Mouse (Mus musculus) cerebellum, adult 2 months (tissue): ENCODE results near the gene Mcpt8.

Experiments used
- CTCF ChIP-seq: fragments of 200-500 bp; IDR thresholded peaks from 2 replicates; pipeline ENCODE4 v1.5.1; 2011; ENCODE audit warnings: low read depth, mild to moderate bottlenecking, control low read depth, low read length, moderate library complexity, borderline replicate concordance; ENCODE audit not compliant: insufficient read depth
- POLR2A ChIP-seq: fragments of 200-500 bp; IDR thresholded peaks from 2 replicates; pipeline ENCODE4 v1.6.1; 2011; ENCODE audit warnings: low read length, control low read depth, borderline replicate concordance; ENCODE audit not compliant: insufficient read depth

DNA sequence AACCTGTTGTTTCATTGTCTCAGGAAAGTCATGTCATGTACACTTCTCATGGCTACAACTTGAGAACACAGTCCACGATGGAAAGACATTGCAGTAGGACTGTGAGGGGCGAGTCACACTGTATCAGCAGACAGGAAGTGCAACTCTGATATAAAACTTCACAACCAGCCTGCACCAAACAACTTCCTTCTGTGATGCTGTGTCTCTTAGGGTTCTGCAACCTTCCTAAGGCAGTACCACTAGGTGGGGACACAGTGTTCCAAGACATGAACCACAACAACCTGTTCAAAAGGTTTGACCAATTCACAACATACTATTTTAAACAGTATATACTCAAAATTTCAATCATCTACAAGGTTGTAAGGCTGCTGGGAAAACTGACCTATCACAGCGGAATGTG lies 29.7 kb downstream of the Mcpt8 start:
- TF ChIP-seq CTCF (no peak), POLR2A (no peak)
